Mouse (Mus musculus): Measurements from ENCODE around the gene Disc1.

The Disc1 gene

DNA sequence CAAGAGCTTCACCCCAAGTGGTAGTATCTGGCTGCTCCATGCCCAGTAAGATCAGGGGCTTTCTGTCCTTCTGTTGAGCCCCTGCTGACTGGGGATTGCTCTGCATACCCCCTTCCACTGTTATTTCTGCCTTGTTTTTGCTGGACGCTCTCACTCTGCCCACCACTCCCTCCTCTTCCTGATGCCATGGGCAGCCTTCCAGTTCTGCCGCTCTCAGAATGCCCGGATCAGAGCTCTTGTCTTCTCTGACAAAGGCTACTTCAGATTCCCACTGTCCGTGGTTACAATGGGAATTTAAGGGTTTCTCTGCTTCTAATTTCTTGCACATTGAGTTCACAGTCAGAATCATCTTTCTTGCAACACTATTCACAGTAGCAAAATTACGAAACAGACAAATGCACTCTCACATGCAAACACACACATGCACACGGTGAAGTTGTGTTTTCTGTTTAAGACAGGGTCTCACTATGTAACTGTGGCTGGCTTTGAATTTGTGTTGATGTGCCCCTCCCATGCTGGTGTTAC, 214.2 kb downstream of the Disc1 start:
- DNase-seq (ENCODE audit: low spot score in 2 of 2), result no peak

DNA sequence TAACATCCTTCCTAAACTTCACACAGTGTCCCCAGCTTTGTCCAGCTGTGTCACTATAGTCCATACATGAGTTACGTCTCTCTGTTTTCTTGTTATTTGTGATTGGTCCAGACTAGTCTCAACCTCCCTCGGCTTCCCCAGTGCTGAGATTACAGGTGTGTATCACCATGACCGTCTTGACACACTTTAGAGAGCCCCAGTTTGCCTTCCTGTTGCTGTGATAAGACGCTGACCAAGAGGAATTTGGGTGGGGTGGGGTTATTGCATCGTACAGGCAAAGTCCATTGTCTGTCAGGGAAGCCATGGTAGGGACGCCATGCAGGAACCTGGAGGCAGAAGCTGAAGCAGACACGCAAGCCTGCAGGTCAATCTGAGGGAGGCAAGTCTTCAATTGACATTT, 216.3 kb downstream of the Disc1 start:
- DNase-seq (ENCODE audit: low spot score in 2 of 2), result no peak

DNA sequence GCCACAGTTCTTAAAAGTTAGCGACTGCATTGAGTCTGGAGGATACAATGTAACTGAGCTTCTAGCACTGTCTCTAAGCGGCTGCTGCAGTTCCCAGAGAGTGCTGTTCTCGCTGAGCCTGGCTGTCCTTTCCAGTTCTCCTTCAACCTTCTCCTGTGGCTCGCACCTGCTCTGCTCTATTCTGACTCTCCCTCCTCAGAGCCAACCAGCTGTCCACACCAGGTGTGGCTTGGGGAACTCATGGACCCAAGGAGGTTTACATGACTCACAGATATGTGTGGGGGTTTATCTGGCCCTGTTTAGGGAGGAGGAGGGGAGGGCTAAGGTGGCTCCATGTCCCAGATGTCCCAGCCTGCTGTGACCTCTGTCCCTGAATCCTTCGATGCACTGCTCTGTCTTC, 217.4 kb downstream of the Disc1 start:
- DNase-seq (ENCODE audit: low spot score in 2 of 2), result no peak

DNA sequence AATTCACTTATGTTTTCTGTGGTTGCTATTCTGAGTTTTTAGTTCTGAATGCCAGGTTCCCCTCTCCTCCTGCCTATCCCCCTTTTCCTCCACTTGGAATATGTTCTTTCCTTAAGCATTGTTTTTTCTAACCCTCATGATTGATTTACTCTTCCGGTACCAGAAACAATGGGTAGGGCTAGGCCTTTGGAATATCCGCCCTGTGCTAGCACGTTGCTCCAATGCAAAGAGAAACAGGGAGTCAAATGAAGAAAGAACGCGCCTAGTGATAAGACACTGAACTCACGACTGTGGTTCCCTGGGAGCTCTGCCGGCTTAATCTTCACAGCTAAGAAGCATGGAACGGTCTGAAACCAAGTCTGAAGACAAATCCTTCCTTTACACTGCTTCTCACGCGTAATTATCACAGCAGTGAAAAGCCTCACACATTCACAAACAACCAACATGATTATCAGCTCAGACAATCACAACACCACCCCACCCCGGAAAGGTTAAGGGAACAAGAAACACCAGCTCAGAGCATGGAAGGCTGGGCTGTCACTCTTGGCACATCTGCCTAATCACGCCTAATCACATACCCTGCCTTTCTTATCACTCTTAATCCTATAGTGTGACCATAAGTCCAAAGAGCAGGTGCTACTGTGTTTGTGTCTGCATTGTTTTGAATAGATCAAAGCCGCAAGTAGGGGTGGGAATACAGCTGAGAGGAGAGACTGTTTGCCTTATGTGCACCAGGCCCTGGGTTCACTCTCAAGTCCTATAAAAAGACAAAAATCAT, 218.3 kb downstream of the Disc1 start:
- no peak for DNase-seq (ENCODE audit: low spot score in 2 of 2)

DNA sequence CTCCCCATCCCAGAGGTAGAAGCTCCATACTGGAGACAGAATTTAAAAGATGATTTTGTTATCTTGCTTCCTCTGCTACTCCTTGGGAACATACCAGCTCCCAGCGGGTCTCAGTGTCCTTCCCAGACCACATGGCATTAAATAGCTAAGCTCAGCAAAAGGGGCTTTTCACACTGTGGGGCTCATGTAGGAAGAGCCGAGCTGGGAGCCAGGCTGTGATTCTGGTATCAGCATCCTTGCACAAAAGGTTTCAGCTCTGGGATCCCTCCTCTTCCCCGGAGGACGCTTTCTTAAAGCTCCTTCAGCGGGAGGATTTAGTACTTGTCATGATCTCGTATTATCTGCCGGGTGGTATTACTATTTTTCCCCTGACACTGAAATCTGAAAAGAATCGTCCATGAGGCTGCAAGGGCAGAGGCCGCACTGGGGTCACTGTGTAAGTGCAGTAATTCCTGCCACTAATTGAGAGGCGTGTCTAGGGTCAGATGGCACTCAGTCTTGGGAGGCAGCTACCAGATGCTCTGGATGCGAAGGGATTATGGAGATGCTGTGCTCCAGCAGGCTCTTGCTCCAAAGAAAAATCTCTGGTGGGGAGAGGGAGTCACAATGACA, 223.2 kb downstream of the Disc1 start:
- no peak for DNase-seq (ENCODE audit: low spot score in 2 of 2)

DNA sequence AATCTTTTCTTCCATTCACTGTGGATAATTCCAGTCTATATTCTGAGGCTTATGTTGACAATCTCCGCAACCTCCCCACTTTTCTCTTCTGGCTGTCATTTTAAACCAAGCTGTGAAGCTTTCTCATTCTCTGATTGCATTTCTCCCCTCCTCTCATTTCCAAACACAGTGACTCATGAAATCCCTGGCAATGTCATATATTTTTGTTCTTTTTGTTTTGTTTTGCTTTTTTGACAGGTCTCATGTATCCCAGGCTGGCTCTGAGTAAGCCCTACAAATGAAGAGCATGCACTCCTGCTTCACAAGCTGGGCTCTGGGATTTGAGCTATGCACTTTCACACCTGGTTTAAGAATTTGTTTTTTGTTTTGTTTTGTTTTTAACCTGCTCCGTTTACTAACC, 225.2 kb downstream of the Disc1 start:
- no peak for DNase-seq (ENCODE audit: low spot score in 2 of 2)

DNA sequence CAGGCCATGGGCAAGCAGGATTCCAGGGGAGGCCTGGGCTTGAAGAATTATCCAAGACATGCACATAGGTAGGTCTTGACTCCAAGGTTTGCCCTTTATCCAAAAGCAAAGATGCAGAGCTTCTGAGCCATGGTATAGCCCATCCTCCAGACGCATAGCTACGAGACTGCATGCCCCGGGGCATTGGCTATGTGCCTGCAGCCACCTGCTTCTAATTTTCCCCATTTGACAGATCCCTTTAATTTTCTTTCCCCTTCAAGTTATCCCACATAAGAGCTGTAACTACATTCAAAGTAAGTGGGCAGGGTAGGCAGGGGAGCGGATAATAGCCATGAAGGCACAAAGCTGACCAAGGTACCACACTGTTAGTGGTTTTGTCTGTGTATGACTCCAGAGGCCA, 225.9 kb downstream of the Disc1 start:
- no peak for DNase-seq (ENCODE audit: low spot score in 2 of 2)

DNA sequence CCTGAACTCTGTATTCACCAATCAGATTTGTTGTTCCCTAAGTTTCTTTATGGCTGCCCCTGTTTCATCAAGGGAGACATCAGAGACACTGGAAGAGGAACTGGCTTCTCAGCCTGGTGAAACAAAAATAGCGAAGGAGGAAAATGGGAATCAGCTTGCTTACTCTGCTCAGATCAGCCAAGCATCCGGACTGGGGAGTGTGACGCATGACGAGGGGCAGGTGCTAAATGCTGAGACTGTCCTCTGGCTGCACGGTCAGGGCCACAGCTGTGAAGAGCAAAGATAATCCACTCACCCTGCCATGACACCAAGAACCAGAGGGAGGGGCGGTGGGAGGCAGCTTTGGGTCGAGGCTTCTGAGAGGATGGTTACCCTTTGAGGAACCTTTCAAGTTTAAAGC, 228.5 kb downstream of the Disc1 start:
- DNase-seq (ENCODE audit: low spot score in 2 of 2), result no peak

DNA sequence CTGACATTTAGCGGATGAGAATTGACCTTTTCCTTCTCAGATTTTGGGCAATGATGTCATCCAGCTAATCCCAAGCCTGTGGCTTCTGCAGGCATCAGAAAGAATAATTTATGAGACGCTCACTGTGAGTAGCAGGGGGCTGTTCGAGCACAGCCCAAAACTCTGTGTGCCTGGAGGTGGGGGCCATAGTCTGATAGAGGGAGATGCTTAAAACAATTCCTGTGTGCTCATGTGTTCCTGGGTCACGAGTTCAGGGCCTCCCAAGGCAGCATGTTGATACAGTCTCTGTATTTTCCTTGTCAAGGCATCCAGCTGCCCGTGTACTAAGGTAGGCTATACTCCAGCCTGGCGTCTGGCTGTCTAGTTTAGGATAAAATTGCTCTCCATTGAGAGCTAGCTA, 229.5 kb downstream of the Disc1 start:
- DNase-seq (ENCODE audit: low spot score in 2 of 2), result no peak

DNA sequence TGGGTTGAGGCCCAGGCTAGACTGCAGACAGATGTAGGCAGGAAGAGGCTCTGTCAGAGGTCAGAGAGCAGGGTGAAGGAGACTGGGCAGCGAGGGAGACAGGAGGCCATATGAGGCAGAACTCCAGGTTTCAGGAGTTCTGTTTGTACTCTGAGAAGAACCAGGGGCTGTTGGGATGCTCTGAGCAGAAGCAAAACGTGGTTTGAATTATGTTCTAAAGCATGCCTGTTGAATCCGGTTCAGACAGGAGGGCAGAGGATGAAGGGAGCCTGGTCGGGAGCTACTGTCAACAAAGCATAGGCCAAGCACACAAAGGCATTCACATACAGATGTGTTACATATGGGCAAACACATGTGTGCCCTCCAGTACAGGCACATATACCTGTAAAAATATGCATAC, 230.9 kb downstream of the Disc1 start:
- no peak for DNase-seq (ENCODE audit: low spot score in 2 of 2)

DNA sequence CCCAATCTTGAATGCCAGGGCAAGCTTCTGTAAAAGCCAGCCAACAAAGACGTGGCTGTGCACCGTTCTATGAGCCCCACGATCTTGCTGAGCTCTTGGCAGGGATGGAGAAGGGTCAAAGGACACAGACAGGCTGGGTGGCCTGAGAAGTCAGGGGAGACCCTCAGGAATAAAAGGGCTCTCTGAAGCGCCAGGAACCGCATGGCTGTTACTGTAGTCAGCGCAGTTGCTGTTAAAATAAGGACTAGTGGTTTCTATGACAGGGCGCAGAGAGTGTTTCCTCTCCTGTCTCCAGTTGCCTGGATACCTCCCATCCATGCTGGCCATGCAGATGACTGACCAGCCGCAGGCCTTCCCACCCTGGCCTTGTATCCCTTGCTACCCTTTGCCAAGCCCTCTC, 231.4 kb downstream of the Disc1 start:
- DNase-seq (ENCODE audit: low spot score in 2 of 2), result no peak

DNA sequence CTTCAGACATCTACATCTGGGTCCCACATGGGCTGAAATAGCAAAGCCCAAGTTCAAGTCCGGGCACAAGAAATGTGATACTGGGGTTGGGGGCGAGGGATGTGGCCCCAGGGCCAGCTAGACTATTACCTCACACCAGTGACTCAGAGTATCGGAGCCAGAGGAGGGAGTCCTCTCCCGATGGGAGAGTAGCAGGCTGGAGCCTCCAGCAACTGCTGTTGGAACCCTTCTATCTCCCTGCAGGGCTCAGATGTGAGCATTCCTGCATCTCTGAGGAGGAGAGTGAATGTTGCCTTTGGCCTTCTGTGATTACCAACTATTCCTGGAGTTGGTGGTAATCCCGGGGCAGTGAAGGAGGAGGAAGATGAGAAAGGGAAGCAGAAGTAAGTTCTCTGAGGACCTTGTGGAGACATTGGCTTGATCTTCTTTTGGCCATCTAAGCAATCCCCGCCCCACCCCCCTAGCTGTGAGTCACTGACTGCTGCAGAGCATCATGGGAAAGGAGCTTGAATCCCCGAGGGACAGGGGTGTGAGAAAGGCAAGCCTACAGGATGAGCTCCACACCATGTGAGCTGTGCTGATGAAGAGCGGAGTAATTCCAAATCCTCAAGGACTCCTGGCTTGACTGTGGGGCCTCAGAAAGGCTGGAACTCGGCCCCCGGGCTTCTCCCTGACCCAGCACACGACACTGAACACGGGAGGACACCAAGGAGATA, 232.1 kb downstream of the Disc1 start:
- DNase-seq (ENCODE audit: low spot score in 2 of 2), result no peak

DNA sequence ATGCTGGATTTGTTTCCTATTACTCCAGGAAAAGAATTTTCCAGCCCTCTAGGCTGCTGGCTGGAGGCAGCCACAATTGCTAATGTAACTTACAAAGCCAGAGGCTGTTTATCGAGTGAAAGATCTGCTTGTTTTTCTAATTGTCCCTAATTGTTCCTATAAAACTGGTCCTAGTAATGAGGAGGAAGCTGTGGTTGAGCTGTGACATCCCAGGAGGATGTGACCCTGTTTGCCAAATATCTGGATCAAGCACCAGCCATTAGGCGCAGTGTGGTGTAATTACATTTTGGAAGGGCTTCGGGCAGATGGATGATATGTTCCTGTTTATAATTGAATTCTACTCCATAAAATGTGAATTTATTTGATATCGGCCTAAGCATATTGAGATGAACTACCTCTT, 233.3 kb downstream of the Disc1 start:
- no peak for DNase-seq (ENCODE audit: low spot score in 2 of 2)

DNA sequence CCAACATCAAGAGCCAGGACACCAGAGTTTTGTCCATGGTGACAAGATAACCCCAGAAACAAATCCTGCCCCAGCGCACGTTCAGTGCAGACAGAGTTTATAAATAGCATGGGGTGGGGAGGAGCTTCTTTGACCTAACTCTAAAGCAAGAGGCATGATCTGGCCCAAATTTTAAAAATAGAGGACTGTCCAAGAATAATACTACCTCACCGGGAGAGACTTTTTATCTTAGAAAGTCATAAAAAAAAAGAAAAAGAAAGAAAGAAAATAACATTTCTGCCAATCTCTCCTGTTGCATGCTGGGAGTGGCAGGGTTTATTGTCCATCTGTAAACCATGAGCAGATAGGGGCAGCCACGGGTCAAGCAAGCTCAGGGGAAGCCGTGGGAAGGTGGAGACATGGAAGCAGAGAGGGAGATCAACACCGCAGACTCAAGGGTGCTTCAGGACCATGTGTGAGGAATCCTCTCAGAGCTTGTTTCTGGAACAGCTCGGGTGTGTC, 233.9 kb downstream of the Disc1 start:
- no peak for DNase-seq (ENCODE audit: low spot score in 2 of 2)

DNA sequence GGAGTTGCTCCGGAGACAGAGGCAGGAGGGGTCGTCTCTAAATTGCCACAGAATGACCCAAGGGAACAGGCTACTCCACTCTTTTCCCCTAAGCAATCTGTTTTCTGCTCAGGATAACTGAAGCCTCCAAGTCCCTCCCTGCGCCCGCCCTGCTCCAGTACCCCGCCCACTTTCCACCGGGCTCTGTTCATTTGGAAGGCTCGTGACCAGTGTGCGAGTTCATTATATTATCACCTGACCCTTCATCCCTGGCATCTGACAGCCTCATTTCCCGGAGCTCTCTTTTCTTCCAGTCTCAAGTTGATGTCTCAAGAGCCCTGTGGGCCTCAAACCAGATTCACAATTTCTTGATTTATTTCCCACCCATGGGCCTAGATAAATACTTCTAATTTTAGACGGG, 237.5 kb downstream of the Disc1 start:
- no peak for DNase-seq (ENCODE audit: low spot score in 2 of 2)

DNA sequence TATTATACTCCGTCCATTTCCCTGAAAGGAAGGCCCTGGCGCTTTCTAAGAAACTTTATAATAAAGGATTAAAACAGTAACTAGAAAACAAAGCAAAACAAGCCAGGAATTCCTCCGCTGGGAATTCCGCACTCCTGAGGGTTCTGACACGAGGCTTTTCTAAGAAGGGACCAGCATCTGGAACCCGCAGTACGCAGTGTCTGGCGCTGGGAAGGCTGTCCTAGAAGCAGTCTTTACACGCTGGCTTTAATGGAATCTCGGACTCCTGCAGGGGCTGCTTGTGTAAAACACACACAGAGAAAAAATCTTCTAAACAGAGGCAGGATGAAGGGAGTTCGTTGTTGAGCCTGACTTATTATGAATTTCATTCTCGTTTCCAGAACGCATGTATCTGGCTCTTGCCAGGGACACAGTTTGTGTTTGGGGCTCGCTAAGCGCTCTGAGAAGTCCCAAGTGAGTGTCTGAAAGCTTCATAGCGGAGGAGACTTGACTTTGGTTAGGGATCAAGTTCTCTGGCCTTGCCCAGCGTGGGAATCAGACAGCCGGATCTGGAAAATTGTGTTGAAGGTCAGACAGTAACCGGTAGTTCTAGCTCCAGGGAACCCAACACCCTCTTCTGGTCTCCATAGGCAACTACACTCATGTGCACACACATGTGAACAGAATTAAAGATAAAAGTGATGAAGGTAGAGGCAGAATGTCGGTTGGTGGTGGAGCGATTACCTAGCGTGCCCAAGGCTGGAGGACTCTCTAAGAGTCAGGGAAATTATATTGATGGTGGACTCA, 238.1 kb downstream of the Disc1 start:
- no peak for DNase-seq (ENCODE audit: low spot score in 2 of 2)

DNA sequence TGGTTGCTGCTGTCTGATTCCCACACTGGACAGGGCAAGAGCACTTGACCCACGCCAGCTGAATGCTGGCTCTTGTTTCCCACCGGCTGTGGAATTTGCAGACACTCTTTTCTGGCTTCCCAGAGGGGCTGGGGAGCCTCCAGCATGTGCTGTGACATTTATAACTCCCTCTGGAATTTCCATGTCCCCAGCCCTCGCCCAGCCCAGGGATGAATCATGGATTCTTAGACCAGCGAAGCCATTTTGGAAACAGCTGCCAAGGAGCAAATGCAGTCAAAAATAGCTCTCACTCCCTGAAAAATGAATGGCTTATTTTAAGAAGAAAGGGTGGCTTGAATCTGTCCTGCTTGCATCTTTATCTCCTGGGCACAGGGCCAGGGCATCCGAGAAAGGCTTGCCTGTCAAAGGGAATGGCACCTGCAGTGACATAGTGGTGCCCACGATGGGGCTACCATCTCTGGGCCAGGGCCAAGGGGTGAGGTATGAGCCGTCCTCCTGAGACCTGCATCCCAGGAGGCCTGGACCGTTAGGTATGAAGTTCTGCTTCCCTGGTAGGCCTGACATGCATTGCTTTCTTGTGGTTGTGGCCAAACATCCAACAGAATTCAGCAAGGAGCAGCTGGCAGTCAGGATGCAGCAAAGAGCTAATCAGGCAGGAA, 239.1 kb downstream of the Disc1 start:
- peak; percentile 45 to 64 for DNase-seq (ENCODE audit: low spot score in 2 of 2)

DNA sequence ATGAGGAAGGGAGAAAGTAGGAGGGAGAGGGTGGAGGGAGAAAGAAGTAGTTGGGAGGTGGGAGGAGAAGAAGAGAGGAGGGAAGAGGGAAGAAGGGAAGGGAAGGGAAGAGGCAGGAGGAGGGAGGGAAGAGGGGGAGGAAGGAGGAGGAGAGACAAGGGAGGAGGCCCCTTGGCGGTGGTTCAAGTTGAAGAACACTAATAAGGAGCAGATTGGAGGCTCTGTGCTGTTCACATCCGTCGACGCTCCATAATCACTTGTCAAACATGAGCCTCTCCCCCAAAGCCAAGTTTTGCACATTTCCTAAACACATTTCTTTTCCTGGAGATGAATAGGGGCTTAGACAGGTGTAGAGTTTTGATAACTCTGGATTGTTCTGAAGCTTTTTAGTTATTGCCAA, 245.3 kb downstream of the Disc1 start:
- DNase-seq (ENCODE audit: low spot score in 2 of 2), result no peak

DNA sequence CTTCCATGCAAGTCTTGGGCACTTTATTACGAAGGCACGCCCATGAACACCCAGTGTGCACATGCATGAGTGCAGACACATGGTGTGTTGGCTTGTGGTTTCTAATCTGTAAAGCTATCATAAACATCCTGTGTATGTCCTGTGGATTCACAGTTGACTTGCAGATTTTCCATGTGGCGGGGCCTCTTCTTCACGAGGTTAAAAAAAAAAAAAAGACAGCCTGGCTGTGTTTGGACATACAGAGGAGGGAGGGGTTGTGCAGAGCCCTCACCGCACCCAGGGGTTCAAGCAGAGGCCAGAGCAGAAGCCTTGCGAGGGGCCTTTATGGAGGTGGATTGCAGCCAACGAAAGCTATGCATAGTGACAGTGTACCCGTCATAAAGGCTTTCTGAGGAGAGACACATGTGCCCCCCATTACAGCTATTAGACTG, 248.0 kb downstream of the Disc1 start:
- DNase-seq (ENCODE audit: low spot score in 2 of 2), result no peak

DNA sequence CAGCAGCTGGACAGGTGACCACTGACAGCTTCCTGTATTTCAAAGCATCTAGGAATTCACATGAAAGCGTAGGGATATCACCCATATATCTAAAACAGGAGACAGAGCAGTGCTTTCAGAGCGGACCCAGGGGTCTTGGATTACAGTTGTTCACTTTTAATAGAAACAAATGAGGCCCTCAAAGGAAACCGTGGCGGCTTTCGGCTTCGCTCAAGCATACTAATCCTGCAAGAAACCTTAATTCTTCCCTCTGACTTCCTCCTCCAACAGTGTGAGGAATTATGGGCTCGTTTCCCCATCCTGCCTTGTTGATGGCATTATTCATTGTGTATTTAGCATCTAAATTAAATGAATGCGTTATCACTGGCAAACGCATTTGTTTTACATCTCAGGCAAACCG, 252.7 kb downstream of the Disc1 start:
- no peak for DNase-seq (ENCODE audit: low spot score in 2 of 2)

DNA sequence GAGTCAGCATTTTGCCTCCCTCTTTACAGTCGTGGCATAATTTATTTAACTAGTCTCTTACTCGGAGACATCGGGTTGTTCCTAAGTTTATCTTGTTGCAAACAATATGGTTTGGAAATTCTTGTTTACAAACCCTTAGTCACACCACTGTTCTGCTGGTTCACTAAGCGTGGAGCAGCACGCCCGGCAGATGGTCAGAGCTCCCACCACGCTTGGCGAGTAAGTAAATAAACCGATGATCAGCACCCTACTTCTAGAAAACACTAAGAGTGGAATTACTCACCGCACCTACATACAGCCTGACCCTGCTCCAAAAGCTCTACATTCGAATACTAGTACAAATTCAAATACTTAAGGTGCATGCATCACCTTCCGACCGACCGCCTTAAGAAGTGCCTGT, 256.0 kb downstream of the Disc1 start:
- DNase-seq (ENCODE audit: low spot score in 2 of 2), result no peak

All from frontal cortex, postnatal 25 days (tissue).